Mouse (Mus musculus) urinary bladder, postnatal 14 days (tissue): ENCODE results near the gene Zfp36l1.

Experiments
- DNase-seq: peaks from one replicate; pipeline ENCODE4 v3.0.0; 2021; ENCODE audit warnings: low spot score

Zfp36l1 gene

DNA sequence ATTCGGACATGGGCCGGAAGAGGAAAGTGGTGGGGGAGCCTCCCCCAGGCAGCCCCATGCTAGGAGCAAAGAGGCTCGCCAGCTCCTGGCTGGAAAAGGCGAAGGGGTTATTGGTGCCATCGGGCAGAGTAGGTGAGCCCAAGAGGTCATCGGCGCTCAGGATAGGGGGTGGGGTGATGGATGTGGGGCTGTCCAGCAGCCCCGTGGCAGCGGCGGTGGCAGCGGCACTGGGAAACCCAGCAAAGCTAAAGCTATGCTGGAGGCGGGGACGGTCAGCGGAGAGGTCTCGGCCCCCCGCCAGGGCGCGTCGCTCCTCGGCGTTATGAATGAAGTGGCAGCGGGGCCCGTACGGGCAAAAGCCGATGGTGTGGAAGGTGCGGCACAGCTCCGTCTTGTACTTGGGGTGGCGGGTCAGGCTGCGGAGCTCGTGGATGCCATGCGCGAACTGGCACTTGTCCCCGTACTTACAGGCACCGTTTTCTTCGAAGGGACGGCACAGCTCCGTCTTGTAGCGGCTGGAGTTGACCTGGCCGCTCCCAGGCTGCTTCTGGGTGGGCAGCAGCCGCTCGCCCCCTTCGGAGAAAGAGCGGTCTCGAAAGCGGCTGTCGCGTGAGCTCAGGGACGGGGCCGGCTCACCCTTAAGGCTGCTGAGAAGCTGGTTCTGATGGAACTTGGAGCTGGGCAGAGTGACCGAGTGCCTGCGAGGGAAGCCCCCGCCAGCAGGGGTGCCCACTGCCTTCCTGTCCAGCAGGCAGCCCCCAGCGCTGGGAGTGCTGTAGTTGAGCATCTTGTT, 2.9 kb downstream of the Zfp36l1 start:
- peak; percentile 49 for DNase-seq

DNA sequence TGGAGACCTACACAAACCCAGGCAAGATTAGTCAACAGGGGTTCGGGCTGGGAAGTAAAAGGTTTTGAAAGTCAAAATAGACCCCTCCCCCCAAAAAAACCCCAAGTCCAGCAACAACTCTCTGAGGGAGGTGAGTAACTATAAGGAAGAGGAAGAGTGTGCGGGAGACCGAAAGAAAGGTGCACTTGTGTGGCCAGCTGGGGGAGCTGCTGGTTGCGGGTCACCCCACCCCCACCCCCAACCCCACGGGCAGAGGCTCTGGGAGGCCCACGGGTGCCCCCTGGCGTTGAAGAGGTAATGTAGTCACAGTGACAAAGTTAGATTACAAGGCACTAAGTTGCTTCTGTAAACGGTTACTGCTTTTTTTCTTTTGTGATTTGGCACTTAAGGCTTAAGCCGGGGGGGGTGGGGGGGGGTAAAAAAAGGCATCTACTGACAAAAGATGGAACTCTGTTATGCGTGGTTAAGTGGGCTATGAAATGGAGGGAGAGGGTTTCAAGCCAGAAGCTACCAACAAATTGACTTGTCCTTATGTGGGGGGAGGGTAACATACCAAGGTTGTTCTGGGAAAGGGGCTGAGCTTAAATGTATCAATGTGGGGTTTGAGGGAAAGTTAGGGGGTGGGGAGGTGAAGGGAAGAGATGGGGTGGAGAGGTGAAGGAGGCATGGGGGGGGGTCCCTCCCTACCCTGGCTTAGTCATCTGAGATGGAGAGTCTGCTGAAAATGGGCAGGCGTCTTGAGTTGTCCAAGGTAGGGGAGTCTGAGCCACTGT, 3.7 kb downstream of the Zfp36l1 start:
- peak; percentile 85 for DNase-seq

DNA sequence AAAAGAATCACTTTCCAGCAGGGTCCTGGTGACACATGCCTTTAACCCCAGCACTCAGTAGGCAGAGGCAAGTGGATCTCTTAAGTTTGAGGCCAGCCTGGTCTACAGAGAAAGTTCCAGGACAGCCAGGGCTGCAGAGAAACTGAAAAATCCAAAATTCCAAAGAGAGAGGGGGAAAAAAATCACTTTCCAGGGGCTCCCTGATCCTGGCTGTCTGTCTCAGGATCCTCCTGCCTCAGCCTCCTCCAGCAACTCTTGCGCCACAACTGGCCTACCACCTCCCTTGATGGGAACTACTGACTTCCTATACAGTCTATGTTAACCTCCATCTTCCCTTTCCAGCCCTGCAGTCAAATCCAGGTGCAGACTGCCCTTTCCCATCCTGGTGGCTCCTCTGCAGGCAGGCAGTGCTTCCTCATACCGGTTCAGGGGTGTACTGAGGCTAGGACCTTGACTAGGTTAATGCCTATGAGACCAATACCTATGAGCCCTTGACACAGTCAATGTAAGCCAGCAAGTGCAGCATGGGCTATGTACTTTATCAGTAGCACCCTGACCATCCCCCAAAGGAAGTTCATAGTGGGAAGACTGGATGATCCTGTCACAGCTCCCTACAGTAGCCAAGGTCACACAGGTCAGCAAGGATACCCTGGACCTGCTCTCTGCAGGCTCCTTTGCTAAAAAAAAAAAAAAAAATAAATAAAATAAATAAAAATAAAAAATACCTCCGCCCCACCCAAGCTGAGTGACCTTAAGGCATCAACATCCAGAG, 5.7 kb downstream of the Zfp36l1 start:
- no peak for DNase-seq

DNA sequence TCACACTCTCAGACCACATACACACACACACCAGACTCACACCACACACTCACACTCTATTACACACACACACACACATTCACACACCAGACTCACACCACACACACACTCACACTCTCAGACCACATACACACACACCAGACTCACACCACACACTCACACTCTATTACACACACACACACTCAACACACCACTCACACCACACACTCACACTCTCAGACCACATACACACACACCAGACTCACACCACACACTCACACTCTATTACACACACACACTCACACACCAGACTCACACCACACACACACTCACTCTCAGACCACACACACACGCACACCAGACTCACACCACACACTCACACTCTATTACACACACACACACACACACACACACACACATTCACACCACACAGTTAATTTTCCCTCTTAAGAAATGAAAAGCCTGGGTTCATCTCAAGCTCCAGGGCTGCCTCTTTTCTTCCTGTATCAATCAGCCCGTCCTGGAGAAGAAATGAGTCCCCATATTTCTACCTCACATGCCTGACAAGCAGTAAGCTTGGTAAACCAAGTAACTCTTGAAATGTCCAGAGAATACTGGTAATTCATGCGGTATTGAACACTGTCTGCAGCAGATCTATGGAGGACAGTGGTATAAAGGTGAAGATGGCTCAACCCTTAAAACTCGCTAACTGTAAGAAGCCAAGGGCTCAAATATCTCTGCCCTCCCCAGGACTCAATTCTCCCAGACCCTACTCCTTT, 6.5 kb downstream of the Zfp36l1 start:
- no peak for DNase-seq

DNA sequence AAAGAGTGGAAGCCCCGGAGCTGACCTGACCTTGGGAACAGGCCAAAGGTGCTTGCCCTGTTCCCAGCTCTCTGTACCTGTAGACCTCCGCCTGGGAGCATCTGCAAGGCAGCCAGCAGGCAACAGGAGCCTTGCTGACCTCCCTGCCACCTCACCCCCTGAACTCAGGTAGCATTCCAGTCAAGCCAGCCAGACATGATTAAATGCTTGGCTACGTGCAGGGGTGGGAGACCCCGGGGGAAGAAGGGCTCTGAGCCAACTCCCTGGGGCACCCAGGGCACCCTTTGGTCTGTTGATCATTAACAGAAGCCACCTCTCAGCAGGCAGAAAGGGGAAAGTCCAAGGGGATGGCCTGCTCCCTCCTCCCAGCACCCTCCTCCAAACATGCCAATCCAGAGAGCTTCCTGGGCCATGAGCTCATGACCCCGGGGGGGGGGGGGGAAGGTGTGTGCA, 9.3 kb downstream of the Zfp36l1 start:
- DNase-seq: peak; percentile 88

DNA sequence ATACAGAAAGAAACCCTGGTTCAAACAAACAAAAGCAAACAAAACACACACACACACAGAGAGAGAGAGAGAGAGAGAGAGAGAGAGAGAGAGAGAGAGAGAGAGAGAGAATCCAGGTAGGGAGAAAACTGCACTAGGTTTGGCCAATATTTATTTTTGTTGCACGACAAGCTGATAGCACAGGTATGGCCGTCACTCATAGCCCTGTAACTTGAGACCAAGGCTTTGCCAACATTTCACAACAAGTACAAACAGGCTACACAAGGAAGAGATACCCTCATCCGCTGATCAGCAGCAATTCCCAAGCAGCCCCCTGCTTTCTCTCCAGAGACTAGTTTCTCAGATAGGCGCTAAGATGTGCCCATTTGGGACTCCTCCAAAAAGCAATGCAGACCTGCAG, 9.7 kb downstream of the Zfp36l1 start:
- DNase-seq: peak; percentile 60

DNA sequence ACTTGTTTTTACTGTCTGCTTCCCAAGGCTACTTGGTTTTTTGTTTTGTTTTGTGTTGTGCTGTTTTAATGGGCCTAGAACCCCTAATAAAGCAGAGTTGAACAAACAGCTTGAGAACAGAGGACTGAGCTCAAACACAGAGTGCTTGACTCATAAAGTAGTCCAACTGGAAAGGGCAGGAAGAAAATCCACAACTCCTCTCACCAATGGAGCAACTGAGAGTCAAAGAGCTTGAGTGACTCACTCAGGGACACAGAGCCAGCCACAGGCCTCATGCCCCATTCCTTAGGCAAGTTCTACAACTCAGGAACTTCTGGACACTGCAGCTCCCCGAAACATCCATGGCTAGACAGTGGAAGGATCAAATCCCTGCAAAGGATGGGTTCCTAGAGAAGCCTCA, 14.0 kb downstream of the Zfp36l1 start:
- peak; percentile 58 for DNase-seq

DNA sequence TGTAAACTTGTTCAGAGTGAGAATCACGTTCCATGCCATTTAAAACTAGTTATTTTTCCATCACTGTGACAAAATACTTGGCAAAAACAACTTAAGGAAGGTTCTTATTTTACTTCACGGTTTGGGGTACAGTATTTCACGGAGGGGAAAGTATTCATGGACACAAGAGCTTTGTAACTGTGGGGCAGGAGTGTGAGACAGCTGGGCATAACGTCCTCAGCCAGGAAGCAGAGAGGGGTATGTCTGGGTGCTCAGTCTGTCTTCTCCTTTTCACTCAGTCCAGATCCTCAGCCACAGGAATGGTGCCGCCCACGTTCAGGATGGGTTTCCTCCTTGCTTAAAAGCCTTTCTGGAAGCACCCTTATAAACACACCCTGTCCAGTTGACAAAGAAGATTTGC, 16.1 kb downstream of the Zfp36l1 start:
- DNase-seq: no peak

DNA sequence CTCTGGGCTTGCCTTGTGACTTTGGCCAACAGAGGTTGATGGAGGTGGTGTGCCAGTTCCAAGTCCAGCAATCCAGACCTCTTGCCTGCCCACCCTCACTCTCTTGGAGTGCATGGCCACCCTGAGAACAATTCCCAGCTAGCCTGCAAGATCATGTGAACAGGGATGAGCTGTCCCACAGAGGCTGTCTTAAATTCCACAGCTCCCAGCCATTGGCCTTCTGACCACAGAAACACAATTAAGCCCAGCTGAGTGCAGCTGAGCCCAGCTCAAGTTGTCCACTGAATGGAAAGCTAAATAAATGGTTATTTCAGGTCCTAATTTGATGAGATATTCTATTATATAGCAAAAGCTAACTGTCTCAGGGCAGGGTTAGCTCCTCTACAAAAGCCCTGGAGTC, 20.0 kb downstream of the Zfp36l1 start:
- no peak for DNase-seq

DNA sequence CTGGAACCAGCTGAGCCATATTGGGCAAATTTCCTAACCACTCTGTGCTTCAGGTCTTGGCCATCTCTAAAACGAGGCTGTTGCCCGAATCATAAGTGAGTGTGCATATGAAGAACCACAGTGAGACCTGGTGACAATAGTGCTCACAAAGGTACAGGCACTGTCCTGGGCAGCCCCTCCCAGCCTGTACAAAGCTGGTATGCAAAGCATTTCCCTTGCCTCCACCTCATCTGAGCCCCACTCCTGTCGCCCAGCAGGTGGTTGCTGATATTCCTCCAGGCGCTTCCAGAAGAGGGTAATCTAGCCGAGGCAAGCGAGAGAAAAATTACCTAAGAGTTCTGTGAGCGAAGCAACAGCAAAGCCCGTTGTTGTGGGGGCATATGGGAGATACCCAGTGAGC, 21.7 kb downstream of the Zfp36l1 start:
- no peak for DNase-seq

DNA sequence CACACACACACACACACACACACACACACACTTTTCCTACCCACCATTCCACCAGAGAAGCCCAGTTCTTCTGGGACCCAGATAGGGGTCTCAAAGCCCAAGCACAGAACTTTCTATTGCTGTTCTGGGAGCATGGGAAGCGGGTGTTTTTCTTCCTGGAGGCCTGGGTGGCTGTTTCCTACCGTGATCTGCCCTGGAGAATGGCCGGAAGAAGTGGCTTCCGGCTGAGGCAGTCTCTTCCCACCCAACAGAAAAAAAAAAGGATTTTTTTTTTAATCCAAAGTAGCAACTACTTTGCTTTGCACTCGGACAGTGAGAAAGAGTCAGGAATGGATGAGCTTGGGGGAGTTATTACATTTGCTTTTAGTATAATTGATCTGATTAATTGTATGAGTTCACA, 22.3 kb downstream of the Zfp36l1 start:
- DNase-seq: no peak

DNA sequence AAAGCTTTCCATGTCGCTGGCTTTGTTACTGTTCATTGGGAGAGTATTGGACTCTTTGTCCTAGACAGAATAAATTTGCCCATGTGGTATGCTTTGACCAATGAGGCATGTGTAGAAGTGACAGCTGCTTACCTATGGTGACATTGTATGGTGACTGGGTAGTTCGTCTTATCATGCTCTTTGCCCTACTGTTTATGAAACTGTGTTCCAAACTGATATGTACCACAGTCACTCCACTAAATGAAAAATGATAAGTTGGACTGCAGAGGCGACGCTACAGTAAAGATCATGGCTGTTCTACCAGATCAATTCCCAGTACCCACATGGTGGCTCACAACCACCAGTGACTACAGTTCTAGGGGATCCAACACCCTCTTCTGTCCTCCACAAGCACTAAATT, 24.7 kb downstream of the Zfp36l1 start:
- DNase-seq: no peak

DNA sequence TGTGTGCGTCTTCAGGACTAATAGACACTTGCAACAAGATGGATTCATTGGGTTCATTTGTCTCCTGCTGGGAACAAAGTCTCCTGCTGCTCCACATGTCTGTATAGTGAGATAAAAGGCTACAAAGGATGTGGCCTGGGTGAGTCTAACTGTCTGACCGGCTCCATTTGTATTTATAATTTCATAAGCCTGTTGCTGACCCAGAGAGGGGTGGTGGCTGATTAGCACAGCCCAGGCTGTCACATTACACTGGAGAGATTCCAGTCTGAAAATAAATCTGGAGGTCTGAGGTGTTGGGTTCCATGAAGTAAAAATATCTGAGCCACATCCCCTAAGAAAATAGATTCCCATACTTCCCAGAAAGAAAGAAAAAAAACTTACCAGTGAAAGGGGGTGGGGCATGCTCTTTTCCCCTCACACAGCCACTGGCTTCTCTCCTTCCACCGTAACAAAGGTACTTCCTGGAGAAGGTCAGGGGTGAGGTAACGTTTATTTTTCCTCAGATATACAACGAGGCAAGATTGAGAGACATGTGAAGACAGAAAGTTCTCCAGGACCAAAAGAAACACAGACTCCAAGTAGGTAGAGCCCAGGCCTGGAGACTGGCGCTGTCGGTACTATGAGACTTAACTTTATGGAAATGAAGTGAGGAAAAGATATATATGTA, 28.2 kb downstream of the Zfp36l1 start:
- DNase-seq: no peak

DNA sequence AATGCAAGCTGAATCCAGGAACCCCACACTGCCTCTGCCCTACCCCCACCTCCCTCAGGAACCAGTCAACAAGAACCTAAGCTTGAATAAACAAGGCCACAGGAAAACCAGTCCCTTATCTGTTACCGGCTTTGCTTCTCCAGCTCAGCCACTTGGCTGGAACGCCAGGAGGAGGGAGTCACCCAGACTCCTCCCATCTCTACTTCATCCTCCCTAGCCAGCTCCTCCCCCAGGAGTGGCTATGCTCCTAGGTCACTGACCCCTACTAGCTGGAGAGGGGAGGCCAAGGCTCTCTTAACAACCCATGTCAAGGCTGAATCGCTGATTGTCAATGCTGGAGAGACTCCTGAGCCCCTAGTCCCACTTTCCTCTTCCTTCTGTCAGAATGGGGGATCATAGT, 28.9 kb downstream of the Zfp36l1 start:
- peak; percentile 79 for DNase-seq

DNA sequence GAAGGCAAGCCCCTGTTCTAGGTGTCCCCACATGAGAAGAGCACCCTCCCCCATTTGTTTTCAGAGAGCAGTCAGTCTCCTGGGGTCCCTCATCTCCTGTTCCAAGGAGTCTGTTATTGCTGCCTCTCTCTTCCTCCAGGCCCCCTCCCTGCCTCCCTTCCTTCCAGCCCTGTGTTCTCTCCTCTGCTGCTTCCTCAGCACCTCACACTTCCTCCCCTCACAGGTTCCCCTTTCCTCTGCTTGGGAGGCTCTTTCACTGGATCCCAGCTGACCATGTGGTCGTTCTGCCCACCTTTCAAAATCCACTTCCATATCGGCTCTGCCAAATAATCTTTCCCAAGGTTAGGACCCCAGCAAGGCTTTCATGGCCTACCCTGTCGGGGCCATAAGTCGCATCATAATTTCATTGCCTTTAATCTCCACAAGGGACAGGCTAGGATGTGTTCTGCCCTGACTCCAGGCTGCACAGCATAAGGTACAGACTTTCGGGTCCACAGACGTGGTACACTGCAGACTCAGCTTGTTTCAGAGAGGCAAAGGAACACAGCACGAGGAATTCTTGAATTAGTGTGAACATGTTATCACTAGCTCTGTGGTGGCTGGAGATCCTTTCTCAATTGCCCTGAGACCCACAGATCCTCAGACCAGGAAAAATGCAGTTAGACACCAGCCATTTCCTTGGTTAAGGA, 29.5 kb downstream of the Zfp36l1 start:
- DNase-seq: no peak

DNA sequence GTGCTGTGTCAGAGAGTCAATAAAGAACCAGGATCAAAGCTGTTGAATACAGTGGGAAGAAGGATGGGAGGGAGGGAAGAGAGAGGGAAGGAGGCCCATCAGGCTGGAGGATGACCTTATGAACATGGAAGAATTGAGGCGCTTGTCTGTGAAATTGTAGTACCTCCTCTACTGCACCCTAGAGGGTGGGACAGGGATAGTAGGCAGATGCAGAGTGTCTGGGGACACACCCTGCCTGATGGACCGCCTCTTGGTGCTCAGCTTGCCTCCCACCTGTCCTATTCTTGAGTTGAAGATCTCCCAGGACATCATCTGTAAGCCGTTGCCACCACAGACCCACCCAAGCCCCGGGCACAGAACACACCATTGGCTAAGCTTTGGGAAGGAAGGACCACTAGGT, 30.1 kb downstream of the Zfp36l1 start:
- no peak for DNase-seq

DNA sequence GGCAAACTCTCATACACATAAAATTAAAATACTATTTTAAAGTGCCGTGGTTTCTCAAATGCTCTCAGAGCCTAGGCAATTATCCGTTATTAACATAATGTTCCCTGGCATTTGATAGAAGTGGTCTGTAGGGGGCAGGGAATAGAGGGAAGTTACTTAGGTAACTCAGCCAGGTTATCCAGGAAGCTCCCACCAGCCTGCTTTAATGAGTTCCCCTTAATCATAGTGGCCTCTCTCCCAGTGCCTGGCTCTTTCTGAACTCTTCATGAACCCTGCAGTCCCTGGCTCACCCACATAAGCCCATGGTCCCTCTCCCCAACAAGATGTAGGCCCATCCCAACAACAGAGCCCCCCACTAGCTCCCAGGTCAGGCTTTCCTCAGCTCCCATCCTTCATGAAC, 31.4 kb downstream of the Zfp36l1 start:
- no peak for DNase-seq

DNA sequence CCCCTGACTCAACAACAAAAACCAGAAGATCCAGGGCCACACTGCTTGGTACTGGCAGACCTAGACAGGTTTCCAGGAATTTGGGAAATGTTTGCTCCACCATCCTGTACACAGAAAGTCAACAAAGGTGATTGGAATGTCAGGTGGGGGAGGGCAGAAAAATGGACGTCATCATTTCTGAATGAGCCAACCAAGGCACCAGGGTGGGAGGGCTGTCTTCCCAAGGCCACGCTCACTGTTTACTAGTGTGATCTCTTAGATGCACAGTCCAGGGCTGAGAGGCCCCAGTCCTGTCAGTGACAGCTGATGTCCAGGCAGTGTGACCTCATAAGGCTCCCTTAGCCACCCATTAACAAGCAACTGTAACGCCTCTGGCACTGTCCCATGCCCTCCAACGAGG, 32.9 kb downstream of the Zfp36l1 start:
- DNase-seq: no peak

DNA sequence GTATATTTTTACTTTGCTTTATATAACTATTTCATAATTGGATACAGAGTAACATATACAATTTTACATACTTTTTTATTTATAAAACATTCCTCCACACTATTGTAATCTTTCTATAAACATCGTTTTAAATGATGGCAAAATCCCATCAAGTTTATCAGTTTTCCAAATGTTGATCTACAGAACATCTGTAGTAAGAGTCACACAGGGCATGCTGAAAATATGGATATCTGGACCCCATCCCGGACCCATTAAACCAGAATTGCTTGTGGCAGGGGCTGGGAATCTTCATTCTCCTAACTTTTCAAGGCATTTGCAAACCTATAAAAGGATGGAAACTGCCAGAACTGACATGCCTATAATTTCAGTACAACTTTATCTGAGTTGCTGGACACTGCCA, 38.5 kb downstream of the Zfp36l1 start:
- no peak for DNase-seq

DNA sequence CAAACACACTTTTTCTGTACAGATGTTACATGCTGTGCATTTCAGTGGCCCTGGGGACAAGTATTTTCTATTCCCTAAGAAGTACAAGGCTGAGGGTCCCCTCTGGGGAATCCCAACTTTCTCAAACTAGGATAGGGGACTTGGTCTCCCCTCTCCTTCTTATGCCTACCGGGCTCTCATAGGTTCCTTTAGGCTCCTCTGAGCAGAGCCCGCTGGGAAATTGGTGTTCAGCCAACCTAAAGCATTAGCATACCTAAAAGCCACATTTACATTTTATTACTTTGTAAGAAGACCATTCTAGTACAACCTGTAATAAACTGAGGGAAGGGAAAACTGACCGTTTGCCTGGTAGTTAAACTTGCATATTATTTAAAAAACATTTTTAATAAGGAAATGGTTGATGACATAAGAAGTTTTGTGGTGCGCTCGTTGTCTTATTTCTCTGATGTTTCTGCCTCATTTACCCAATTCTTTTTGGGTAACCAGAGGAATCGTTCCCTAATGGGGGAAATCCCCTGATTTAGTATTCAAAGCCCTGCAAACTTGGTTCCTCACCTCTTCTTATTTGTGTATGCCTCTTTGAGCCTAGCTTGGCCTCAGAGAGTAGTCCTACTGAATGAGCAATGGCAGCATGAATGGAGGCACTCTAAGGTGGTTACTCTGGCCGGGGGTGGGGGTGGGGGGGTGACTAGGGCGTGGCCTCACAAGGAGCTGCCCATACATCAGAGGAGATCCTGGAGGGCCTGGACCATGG, 42.1 kb downstream of the Zfp36l1 start:
- no peak for DNase-seq
